Mouse (Mus musculus) kidney, adult 8-10 months (tissue): Measurements from ENCODE around the gene Ccdc7a.
A peak's percentile ranks its signal among the peaks of the same experiment; 100 is the strongest.
"Not testable (repeated sequence)": the region's sequence is repeated elsewhere in the genome, so short reads cannot be mapped to it uniquely, and the experiment has no call there.

ENCODE experiments used
- DNase-seq, 2 experiments: peaks; one replicate each; pipeline ENCODE4 v3.0.0; 2022

Gene Ccdc7a

GRCm38 (mm10) chr8:129065417-129065816 is at the start of gene Ccdc7a:
Ccdc7a (minus strand) TSS chr8:129065517.
- DNase-seq, result not testable (repeated sequence)

- not testable (repeated sequence) for DNase-seq
Measured at GRCm38 (mm10) chr8:129066834-129067233, 1.5 kb upstream of the Ccdc7a start, which contains the start of gene Ccdc7b. Ccdc7b (plus strand) TSS chr8:129067134.

GRCm38 (mm10) chr8:128991389-128991788 is 73.9 kb downstream of the Ccdc7a start:
- DNase-seq, result no peak

- DNase-seq, result not testable (repeated sequence)
Measured at GRCm38 (mm10) chr8:128948941-128949340, 116.4 kb downstream of the Ccdc7a start.

GRCm38 (mm10) chr8:128941022-128941641 is 124.2 kb downstream of the Ccdc7a start:
- DNase-seq, result peak; percentile 15 to 58

GRCm38 (mm10) chr8:128933446-128933845 is 131.9 kb downstream of the Ccdc7a start:
- DNase-seq, result no peak

- DNase-seq, result no peak
Measured at GRCm38 (mm10) chr8:128882719-128883118, 182.6 kb downstream of the Ccdc7a start.

- DNase-seq, result no peak
Measured at GRCm38 (mm10) chr8:128843749-128844148, 221.6 kb downstream of the Ccdc7a start.

GRCm38 (mm10) chr8:128812521-128812920 is 252.8 kb downstream of the Ccdc7a start:
- no peak for DNase-seq

GRCm38 (mm10) chr8:128798594-128798993 is 266.7 kb downstream of the Ccdc7a start, which contains the start of gene Gm3952:
Gm3952 (minus strand) TSS chr8:128798694.
- no peak for DNase-seq

- no peak for DNase-seq
Measured at GRCm38 (mm10) chr8:128735692-128736091, 329.6 kb downstream of the Ccdc7a start.

GRCm38 (mm10) chr8:128734118-128734517 is 331.2 kb downstream of the Ccdc7a start:
- DNase-seq, result no peak

- no peak for DNase-seq
Measured at GRCm38 (mm10) chr8:128732254-128732653, 333.1 kb downstream of the Ccdc7a start.

GRCm38 (mm10) chr8:128727213-128727612 is 338.1 kb downstream of the Ccdc7a start:
- no peak for DNase-seq

GRCm38 (mm10) chr8:128724819-128725218 is 340.5 kb downstream of the Ccdc7a start:
- DNase-seq, result peak; percentile 8 to 13

- no peak for DNase-seq
Measured at GRCm38 (mm10) chr8:128716184-128716583, 349.1 kb downstream of the Ccdc7a start.

GRCm38 (mm10) chr8:128709261-128709660 is 356.1 kb downstream of the Ccdc7a start:
- DNase-seq, result peak; percentile 60 to 90

- DNase-seq, result no peak
Measured at GRCm38 (mm10) chr8:128704836-128705235, 360.5 kb downstream of the Ccdc7a start.

GRCm38 (mm10) chr8:128704376-128704775 is 360.9 kb downstream of the Ccdc7a start:
- no peak for DNase-seq

GRCm38 (mm10) chr8:128697945-128698344 is 367.4 kb downstream of the Ccdc7a start:
- no peak for DNase-seq

- no peak for DNase-seq
Measured at GRCm38 (mm10) chr8:128696701-128697397, 368.5 kb downstream of the Ccdc7a start.

- no peak for DNase-seq
Measured at GRCm38 (mm10) chr8:128690056-128690455, 375.3 kb downstream of the Ccdc7a start.

GRCm38 (mm10) chr8:128688679-128689078 is 376.6 kb downstream of the Ccdc7a start:
- DNase-seq, result no peak

- DNase-seq, result no peak
Measured at GRCm38 (mm10) chr8:128686429-128686990, 378.8 kb downstream of the Ccdc7a start.
